Mouse (Mus musculus) testis, postnatal 10 days (tissue): Measurements from ENCODE around the gene Olfr985.

ENCODE experiments used
- DNase-seq: peaks from one replicate; pipeline ENCODE4 v3.0.0; 2021; ENCODE audit warnings: low spot score

Gene Olfr985

GRCm38 (mm10) chr9:40130084-40130483, at the start of gene Olfr985:
Olfr985 (minus strand) TSS chr9:40130184.
- no peak for DNase-seq

GRCm38 (mm10) chr9:40177017-40177416, 47.0 kb upstream of the Olfr985 start:
- DNase-seq = no peak

GRCm38 (mm10) chr9:40166446-40166845, 36.5 kb upstream of the Olfr985 start:
- DNase-seq = no peak

- DNase-seq = no peak
Measured at GRCm38 (mm10) chr9:40155118-40155644, 25.2 kb upstream of the Olfr985 start.

GRCm38 (mm10) chr9:40141544-40141943, 11.6 kb upstream of the Olfr985 start:
- DNase-seq = no peak

GRCm38 (mm10) chr9:40139484-40139883, 9.5 kb upstream of the Olfr985 start:
- DNase-seq = no peak

GRCm38 (mm10) chr9:40136987-40137688, 7.2 kb upstream of the Olfr985 start:
- no peak for DNase-seq

GRCm38 (mm10) chr9:40130556-40130955, 572 bp upstream of the Olfr985 start:
- no peak for DNase-seq

- no peak for DNase-seq
Measured at GRCm38 (mm10) chr9:40117287-40117659, 12.7 kb downstream of the Olfr985 start.

GRCm38 (mm10) chr9:40116645-40117286, 13.2 kb downstream of the Olfr985 start:
- peak; percentile 58 for DNase-seq

- DNase-seq = no peak
Measured at GRCm38 (mm10) chr9:40114106-40114505, 15.9 kb downstream of the Olfr985 start, which contains the start of gene Olfr984. Olfr984 (minus strand) TSS chr9:40114206.

- DNase-seq = no peak
Measured at GRCm38 (mm10) chr9:40094769-40095168, 35.2 kb downstream of the Olfr985 start.

GRCm38 (mm10) chr9:40093495-40093894, 36.5 kb downstream of the Olfr985 start, which contains the start of gene Olfr983:
Olfr983 (minus strand) TSS chr9:40093595.
- DNase-seq = no peak
